Mouse (Mus musculus) ovary, adult 2 months (tissue): ENCODE data around the gene Mrpl33. TPM values are rescaled to one million over a fixed set of nuclear protein-coding genes. Genes with fewer than 3 reads are reported as not detected.

Experiments
- polyA plus RNA-seq: library from polyadenylated mRNA; depleted of rRNA; stranded (reverse); fragments of >200 nt; gene quantifications from 2 replicates; pipeline ENCODE4 v1.2.3, GENCODE M21; 2012; rRNA removed

Mrpl33 gene
- polyA plus RNA-seq = 23.4 and 27.6 TPM in 2 replicates

GRCm38 (mm10) chr5:31596481-31597429 is at the start of gene Mrpl33:
TSS of gene Mrpl33 (plus strand) at chr5:31596935.

GRCm38 (mm10) chr5:31696971-31697643 is 100.4 kb downstream of the Mrpl33 start, which contains the start of gene Rbks:
TSS of gene Rbks (minus strand) at chr5:31697627.

GRCm38 (mm10) chr5:31697644-31698296 is 101.0 kb downstream of the Mrpl33 start, which contains the start of gene Babam2:
TSS of gene Babam2 (plus strand) at chr5:31697684.

Other genes starting within 250 kb of the Mrpl33 start
- gene Zfp512, start 144.5 kb upstream of the Mrpl33 start, polyA plus RNA-seq = 12.9 and 14.2 TPM in 2 replicates
- not detected in 2 replicates for gene 4930548H24Rik, start 111.2 kb upstream of the Mrpl33 start, polyA plus RNA-seq
- gene Gpn1, start 102.2 kb upstream of the Mrpl33 start, polyA plus RNA-seq = 9.8 and 12.1 TPM in 2 replicates
- gene Slc4a1ap, start 69.9 kb upstream of the Mrpl33 start, polyA plus RNA-seq = 14.4 and 16.0 TPM in 2 replicates
- 11.6 and 15.2 TPM in 2 replicates for gene Supt7l, start 69.1 kb upstream of the Mrpl33 start, polyA plus RNA-seq
- gene Rbks, start 100.7 kb downstream of the Mrpl33 start, polyA plus RNA-seq = 2.3 and 2.5 TPM in 2 replicates
- 27.1 and 30.1 TPM in 2 replicates for gene Babam2, start 100.7 kb downstream of the Mrpl33 start, polyA plus RNA-seq